Comparison of ENCODE assay signal across 10 mouse cellular contexts in the genomic region with DNA sequence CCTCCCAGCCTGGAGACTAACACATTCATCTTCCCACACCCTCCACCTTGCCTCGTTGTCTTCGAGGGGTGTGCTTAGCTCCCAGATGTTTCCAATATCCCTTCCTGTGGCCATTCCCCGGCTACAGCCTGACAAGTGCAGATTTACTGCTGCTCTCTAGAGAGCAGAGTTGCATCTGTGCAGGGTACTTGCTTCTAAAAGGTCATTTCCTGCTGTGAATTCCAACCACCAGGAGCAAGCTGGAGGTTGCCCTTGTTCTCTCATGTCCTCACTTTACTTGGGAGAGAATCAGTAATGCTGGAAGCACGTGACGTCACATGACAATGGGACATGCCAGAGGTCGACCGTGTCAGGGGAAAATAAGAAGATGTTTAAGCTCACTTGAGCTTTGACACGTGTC.
DNase-seq lines count a peak whose midpoint lies in the region; ATAC-seq and TF ChIP-seq lines count a peak whose summit lies in the region.
"Had no signal": no experiment of that assay in that cellular context is flagged by ENCODE, and none has a peak within 500 bp of the region (broad histone marks: within the 10 kb centered on the region; RNA-seq: fewer than 3 reads in every experiment).

No protein-coding gene starts in this region.

- no peaks in the 10 kb centered on the region for H3K4me1 ChIP-seq in liver, postnatal 0 days (ENCODE audit: insufficient read depth)
- H3K4me1 ChIP-seq in heart, embryonic 12.5 days (replicated peaks): peaks cover 34% of the 10 kb centered on the region
- peaks cover 38% of the 10 kb centered on the region for H3K4me1 ChIP-seq in kidney, embryonic 16.5 days (ENCODE audit: insufficient read depth, low read length)
- H3K4me1 ChIP-seq in stomach, embryonic 14.5 days (ENCODE audit: control insufficient read depth, insufficient read depth, low read length): peaks cover 33% of the 10 kb centered on the region
- no peaks in the 10 kb centered on the region for H3K4me1 ChIP-seq in thymus, adult 2 months (replicated peaks; ENCODE audit: control insufficient read depth, insufficient read depth, low read length)

- no peaks in the 10 kb centered on the region for H3K9me3 ChIP-seq in liver, postnatal 0 days (ENCODE audit: low read length)
- H3K9me3 ChIP-seq in heart, embryonic 12.5 days (replicated peaks): peaks cover 15% of the 10 kb centered on the region
- peaks cover 6% of the 10 kb centered on the region; the same call in 1 of the 2 replicates for H3K9me3 ChIP-seq in kidney, embryonic 16.5 days (ENCODE audit: low read length)
- H3K9me3 ChIP-seq in stomach, embryonic 14.5 days (ENCODE audit: control insufficient read depth, low read depth, low read length): no peaks in the 10 kb centered on the region

- 46% methylated on average over 8 of the region's 8 CpGs for WGBS in liver, postnatal 0 days (ENCODE audit: insufficient replicate concordance)
- WGBS in heart, embryonic 12.5 days: 31% methylated on average over 8 of the region's 8 CpGs
- 4% methylated on average over 8 of the region's 8 CpGs for WGBS in kidney, embryonic 16.5 days
- 19% methylated on average over 8 of the region's 8 CpGs for WGBS in stomach, embryonic 14.5 days
- WGBS in thymus, adult 2 months: 78% methylated on average over 8 of the region's 8 CpGs

- H3K9ac ChIP-seq in liver, postnatal 0 days (replicated peaks): no peak overlapping the region
- no peak overlapping the region for H3K9ac ChIP-seq in heart, embryonic 12.5 days
- H3K9ac ChIP-seq in kidney, embryonic 16.5 days (replicated peaks; ENCODE audit: low read length): no peak overlapping the region
- H3K9ac ChIP-seq in stomach, embryonic 14.5 days (replicated peaks; ENCODE audit: low read depth, low read length): no peak overlapping the region

- DNase-seq in liver, postnatal 0 days: no peak
- no peak for DNase-seq in liver
- DNase-seq in cerebellum, adult 11-12 months: no peak
- no peak for DNase-seq in spleen, adult 12 weeks (ENCODE audit: low spot score)
- no peak for DNase-seq in thymus, adult 2 months
- DNase-seq: lung, adult 2 months; right cerebral cortex, adult 18-20 months had no signal

- no peak for ATAC-seq in liver, postnatal 0 days
- peak; percentile 43; the same call in 1 of the 2 replicates for ATAC-seq in heart, embryonic 12.5 days (ENCODE audit: insufficient number of reproducible peaks, low FRiP score)
- ATAC-seq in kidney, embryonic 16.5 days (ENCODE audit: low FRiP score, low TSS enrichment): peak; percentile 87
- peak; percentile 49; the same call in 1 of the 2 replicates for ATAC-seq in stomach, embryonic 14.5 days (ENCODE audit: insufficient number of reproducible peaks, insufficient read depth, low FRiP score, low read depth)

- TF ChIP-seq EP300 in liver, postnatal 0 days (IDR thresholded peaks at IDR 0.05; ENCODE audit: low read depth): no peak

- no peak for TF ChIP-seq POLR2A in thymus, adult 2 months (IDR thresholded peaks at IDR 0.05; ENCODE audit: control insufficient read depth, extremely low read depth, insufficient read depth, low read length, poor library complexity)

- H3K27me3 ChIP-seq in liver, postnatal 0 days (ENCODE audit: insufficient read depth, low read length): no peaks in the 10 kb centered on the region
- no peaks in the 10 kb centered on the region for H3K27me3 ChIP-seq in heart, embryonic 12.5 days (replicated peaks)
- no peaks in the 10 kb centered on the region for H3K27me3 ChIP-seq in kidney, embryonic 16.5 days (ENCODE audit: insufficient read depth, low read length)
- no peaks in the 10 kb centered on the region for H3K27me3 ChIP-seq in stomach, embryonic 14.5 days (ENCODE audit: control insufficient read depth, insufficient read depth, low read length)
- no peaks in the 10 kb centered on the region for H3K27me3 ChIP-seq in thymus, adult 2 months (ENCODE audit: control insufficient read depth, insufficient read depth, low read length)

- no peak overlapping the region for H3K4me3 ChIP-seq in liver, postnatal 0 days (ENCODE audit: low read depth, low read length)
- H3K4me3 ChIP-seq in heart, embryonic 12.5 days: no peak overlapping the region
- no peak overlapping the region for H3K4me3 ChIP-seq in kidney, embryonic 16.5 days (ENCODE audit: low read length)
- no peak overlapping the region for H3K4me3 ChIP-seq in stomach, embryonic 14.5 days (ENCODE audit: low read depth, low read length)
- H3K4me3 ChIP-seq in thymus, adult 2 months (ENCODE audit: control insufficient read depth, insufficient read depth, low read length): no peak overlapping the region

- no peak overlapping the region for H3K4me2 ChIP-seq in liver, postnatal 0 days (ENCODE audit: low read depth, low read length)
- no peak overlapping the region for H3K4me2 ChIP-seq in heart, embryonic 12.5 days
- 0 out of 2 replicates have a peak overlapping the region, but pooled peaks have one; percentile 8 for H3K4me2 ChIP-seq in kidney, embryonic 16.5 days (replicated peaks; ENCODE audit: low read depth, low read length)
- H3K4me2 ChIP-seq in stomach, embryonic 14.5 days (replicated peaks; ENCODE audit: low read depth, low read length): no peak overlapping the region

- H3K36me3 ChIP-seq in liver, postnatal 0 days (replicated peaks; ENCODE audit: insufficient read depth, low read length): no peaks in the 10 kb centered on the region
- H3K36me3 ChIP-seq in heart, embryonic 12.5 days: peaks cover 10% of the 10 kb centered on the region
- H3K36me3 ChIP-seq in kidney, embryonic 16.5 days (ENCODE audit: insufficient read depth, low read length): no peaks in the 10 kb centered on the region
- no peaks in the 10 kb centered on the region for H3K36me3 ChIP-seq in stomach, embryonic 14.5 days (ENCODE audit: control insufficient read depth, insufficient read depth, low read length)
- H3K36me3 ChIP-seq in thymus, adult 2 months (ENCODE audit: control insufficient read depth, insufficient read depth, low read length): no peaks in the 10 kb centered on the region

- peak; percentile 27 for TF ChIP-seq CTCF in liver, postnatal 0 days (IDR thresholded peaks at IDR 0.05; ENCODE audit: low read depth)
- no peak for TF ChIP-seq CTCF in thymus, adult 2 months (IDR thresholded peaks at IDR 0.05; ENCODE audit: borderline replicate concordance, control insufficient read depth, extremely low read depth, insufficient read depth, low read length, poor library complexity)

- no peak overlapping the region for H3K27ac ChIP-seq in liver, postnatal 0 days (ENCODE audit: low read depth)
- no peak overlapping the region for H3K27ac ChIP-seq in heart, embryonic 12.5 days (ENCODE audit: poor library complexity, severe bottlenecking)
- peak overlapping the region; percentile 68 for H3K27ac ChIP-seq in kidney, embryonic 16.5 days (ENCODE audit: low read length)
- H3K27ac ChIP-seq in stomach, embryonic 14.5 days (ENCODE audit: low read length): no peak overlapping the region
- no peak overlapping the region for H3K27ac ChIP-seq in thymus, adult 2 months (ENCODE audit: control insufficient read depth, insufficient read depth, low read length)
